Mouse (Mus musculus) stomach, postnatal 0 days (tissue): ENCODE results near the gene Cdh4. TPM values are rescaled to one million over a fixed set of nuclear protein-coding genes. Genes with fewer than 3 reads are reported as not detected.
A peak's percentile ranks its signal among the peaks of the same experiment; 100 is the strongest.

Experiments
- ATAC-seq: fragments of 200-750 bp; cut with Nextera tagmentation; 2 replicates; pipeline ENCODE4 v1.8.0; 2017; ENCODE audit not compliant: low FRiP score, low TSS enrichment
- DNase-seq: peaks from one replicate; pipeline ENCODE4 v3.0.0-alpha.2; 2016; ENCODE audit warnings: low spot score
- H3K27ac ChIP-seq: fragments of 300-500 bp; sonication (generic); replicated peaks from 2 replicates; pipeline ENCODE4 v1.5.1; 2014; ENCODE audit warnings: mild to moderate bottlenecking, control low read depth
- H3K27me3 ChIP-seq: fragments of 300-500 bp; sonication (generic); 2 replicates; pipeline ENCODE4 v1.6.1; 2014; ENCODE audit warnings: low read length; ENCODE audit not compliant: control insufficient read depth, insufficient read depth
- H3K36me3 ChIP-seq: fragments of 300-500 bp; sonication (generic); 2 replicates; pipeline ENCODE4 v1.6.1; 2014; ENCODE audit warnings: low read length, mixed read lengths; ENCODE audit not compliant: control insufficient read depth, insufficient read depth
- H3K4me1 ChIP-seq: fragments of 300-500 bp; sonication (generic); replicated peaks from 2 replicates; pipeline ENCODE4 v1.6.1; 2014; ENCODE audit warnings: antibody characterized with exemption; ENCODE audit not compliant: control insufficient read depth, insufficient read depth
- H3K4me2 ChIP-seq: fragments of 300-500 bp; sonication (generic); replicated peaks from 2 replicates; pipeline ENCODE4 v1.6.1; 2014; ENCODE audit warnings: low read depth, mild to moderate bottlenecking, control low read depth, moderate library complexity
- H3K4me3 ChIP-seq: fragments of 300-500 bp; sonication (generic); 2 replicates; pipeline ENCODE4 v1.5.1; 2014; ENCODE audit warnings: low read depth, low read length, control low read depth
- H3K9ac ChIP-seq: fragments of 300-500 bp; sonication (generic); 2 replicates; pipeline ENCODE4 v1.6.1; 2014; ENCODE audit warnings: mild to moderate bottlenecking, low read length, control low read depth, mixed read lengths
- H3K9me3 ChIP-seq: fragments of 300-500 bp; sonication (generic); 2 replicates; pipeline ENCODE4 v1.6.1; 2016; ENCODE audit warnings: low read length; ENCODE audit not compliant: control insufficient read depth
- CTCF ChIP-seq: IDR thresholded peaks from 2 replicates; pipeline ENCODE4 v1.5.1; 2016; ENCODE audit warnings: antibody characterized with exemption, low read depth, mild to moderate bottlenecking, moderate library complexity
- EP300 ChIP-seq: optimal IDR thresholded peaks from 2 replicates; pipeline ENCODE3; 2016; ENCODE audit warnings: antibody characterized with exemption
- WGBS: fragments of 180-500 bp; shearing (Covaris S2); extraction: QIAGEN DNeasy Blood & Tissue Kit; methylation state at CpG from one replicate; pipeline ENCODE4 v1.1.7; 2014; 5-methylcytosine and 5-hydroxymethylcytosine counted together
- polyA plus RNA-seq: library from polyadenylated mRNA; unstranded; fragments of >200 nt; fragmentation: Nextera tagmentation; extraction: Ambion mirVana; gene quantifications from 2 replicates; pipeline ENCODE4 v1.2.1, GENCODE M21; 2015

Gene Cdh4
- polyA plus RNA-seq, 1 experiment from 2014 or later, result 3.1 TPM

DNA sequence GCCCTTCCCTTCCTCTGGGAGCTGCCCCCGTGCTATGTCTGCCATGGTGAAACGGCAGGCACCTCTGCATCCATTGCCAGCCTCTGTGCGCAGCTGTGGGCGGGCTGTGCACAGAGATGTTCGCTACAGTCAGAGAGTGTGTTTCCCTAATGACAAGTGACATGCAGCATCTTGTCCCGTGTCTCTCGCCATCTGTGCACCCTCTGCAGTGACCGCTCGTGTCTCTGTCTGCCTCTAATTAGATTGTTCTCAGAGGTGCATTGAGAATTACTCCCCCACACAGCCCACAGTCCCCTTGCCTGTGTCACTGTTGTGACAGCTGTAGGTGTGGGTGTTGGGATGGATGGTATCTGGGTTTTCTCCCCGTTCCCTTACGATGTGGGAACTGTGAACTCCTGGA lies 410.6 kb downstream of the Cdh4 start:
- Histone ChIP-seq H3K27ac (no peak overlapping the region), H3K9ac (no peak overlapping the region), H3K4me1 (no peaks in the 10 kb centered on the region), H3K9me3 (no peaks in the 10 kb centered on the region), H3K4me2 (no peak overlapping the region), H3K4me3 (no peak overlapping the region), H3K36me3 (no peaks in the 10 kb centered on the region), H3K27me3 (no peaks in the 10 kb centered on the region)
- no peak for TF ChIP-seq EP300
- TF ChIP-seq CTCF, result no peak
- 80% methylated on average over 11 of the region's 11 CpGs for WGBS
- DNase-seq (no peak), ATAC-seq (no peak)

DNA sequence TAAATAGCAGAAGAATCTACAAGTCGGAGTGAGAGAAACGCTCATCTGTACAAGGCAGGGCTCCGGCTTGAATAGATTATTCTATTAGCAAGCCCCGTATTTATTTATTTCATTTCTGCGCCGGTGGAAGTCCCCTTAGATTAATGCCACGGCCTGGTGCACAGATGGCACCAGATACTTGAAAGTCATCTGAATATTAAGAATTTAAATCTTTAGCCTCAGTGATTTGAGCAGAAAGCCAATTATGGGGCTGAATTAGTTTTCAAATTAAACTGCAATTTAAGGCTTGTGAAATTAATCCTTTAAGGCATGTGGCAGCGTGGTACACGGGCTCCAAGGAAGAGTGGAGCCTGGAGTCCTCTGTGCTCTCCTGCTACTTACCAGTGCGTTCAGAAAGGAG lies 411.7 kb downstream of the Cdh4 start:
- Histone ChIP-seq H3K27ac (no peak overlapping the region), H3K9me3 (no peaks in the 10 kb centered on the region), H3K9ac (no peak overlapping the region), H3K36me3 (no peaks in the 10 kb centered on the region), H3K4me3 (no peak overlapping the region), H3K4me1 (no peaks in the 10 kb centered on the region), H3K4me2 (no peak overlapping the region), H3K27me3 (no peaks in the 10 kb centered on the region)
- TF ChIP-seq EP300, result no peak
- TF ChIP-seq CTCF, result no peak
- 77% methylated on average over 10 of the region's 10 CpGs for WGBS
- ATAC-seq (no peak), DNase-seq (no peak)

DNA sequence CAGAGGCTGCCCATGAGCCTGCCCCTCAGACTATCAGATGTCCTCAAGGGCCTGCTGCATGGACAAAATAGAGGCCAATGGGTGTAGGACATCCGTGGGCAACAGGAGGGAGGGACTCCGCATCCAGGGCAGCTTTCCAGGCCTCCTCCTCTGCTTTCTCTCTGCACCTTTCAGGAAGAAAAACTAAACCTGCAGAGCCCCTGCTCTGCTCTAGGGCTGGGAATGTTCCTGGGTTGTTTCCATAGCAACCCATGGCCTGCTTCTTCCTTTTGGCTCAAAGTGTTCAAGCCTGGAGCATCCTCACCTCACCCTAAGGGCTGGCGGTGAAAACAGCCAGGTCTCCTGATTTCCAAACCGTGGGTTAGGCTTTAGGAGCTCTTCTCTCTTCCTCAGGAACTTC lies 414.9 kb downstream of the Cdh4 start:
- TF ChIP-seq CTCF (no peak), EP300 (no peak)
- Histone ChIP-seq H3K4me3 (no peak overlapping the region), H3K27ac (no peak overlapping the region), H3K9me3 (no peaks in the 10 kb centered on the region), H3K36me3 (no peaks in the 10 kb centered on the region), H3K4me1 (no peaks in the 10 kb centered on the region), H3K4me2 (no peak overlapping the region), H3K9ac (no peak overlapping the region), H3K27me3 (no peaks in the 10 kb centered on the region)
- WGBS, result 62% methylated on average over 4 of the region's 4 CpGs
- ATAC-seq, result no peak
- DNase-seq, result no peak

DNA sequence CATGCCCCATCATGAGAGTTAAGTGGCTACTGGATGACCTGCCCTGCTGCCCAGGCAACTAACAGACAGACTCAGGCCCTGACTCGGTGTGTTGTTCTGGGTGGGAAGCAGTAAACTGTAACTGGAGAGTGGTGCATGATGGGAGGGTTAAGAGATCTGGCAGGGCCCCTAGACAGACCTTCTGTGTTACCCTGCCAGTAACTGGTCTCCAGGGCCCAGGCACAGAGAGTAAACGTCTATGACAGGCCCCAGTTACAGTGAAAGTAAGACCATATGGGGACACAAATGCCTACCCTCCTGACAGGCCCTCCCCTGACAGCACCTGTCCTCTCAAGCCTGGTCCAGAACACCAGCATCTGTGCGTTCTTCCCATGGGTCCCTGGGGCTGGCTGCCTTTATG lies 420.4 kb downstream of the Cdh4 start:
- Histone ChIP-seq H3K9ac (no peak overlapping the region), H3K27me3 (no peaks in the 10 kb centered on the region), H3K9me3 (no peaks in the 10 kb centered on the region), H3K36me3 (no peaks in the 10 kb centered on the region), H3K27ac (no peak overlapping the region), H3K4me3 (no peak overlapping the region), H3K4me2 (no peak overlapping the region), H3K4me1 (no peaks in the 10 kb centered on the region)
- DNase-seq (no peak), ATAC-seq (no peak)
- 79% methylated on average over 3 of the region's 3 CpGs for WGBS
- TF ChIP-seq CTCF, result no peak
- TF ChIP-seq EP300, result no peak

DNA sequence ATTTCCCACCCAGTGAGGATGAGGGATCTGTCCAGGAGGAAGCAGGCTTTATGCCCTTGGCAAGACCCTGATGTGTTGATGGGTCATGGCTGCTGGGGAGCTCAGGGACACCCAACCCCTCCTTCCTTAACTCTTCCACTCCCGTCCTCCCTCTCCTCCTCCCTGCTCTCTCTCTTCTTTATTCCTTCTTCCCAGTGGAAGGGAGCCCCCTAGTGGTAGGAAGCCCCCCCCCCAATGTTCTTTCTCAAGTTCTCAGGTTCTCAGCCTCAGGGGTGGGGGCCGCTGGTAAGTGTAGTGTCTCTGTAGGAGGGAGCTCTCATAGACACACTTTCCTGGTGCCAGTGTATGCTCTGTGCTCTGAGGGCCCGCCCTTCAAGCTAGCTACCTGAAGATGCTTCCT lies 421.0 kb downstream of the Cdh4 start:
- H3K27me3 ChIP-seq, result no peaks in the 10 kb centered on the region
- no peaks in the 10 kb centered on the region for H3K9me3 ChIP-seq
- no peaks in the 10 kb centered on the region for H3K36me3 ChIP-seq
- 71% methylated on average over 3 of the region's 3 CpGs for WGBS
- H3K4me1 ChIP-seq, result no peaks in the 10 kb centered on the region
- ATAC-seq (0 out of 2 replicates have a peak, but pooled peaks have one; percentile 40), DNase-seq (no peak)
- no peak overlapping the region for H3K27ac ChIP-seq
- H3K4me2 ChIP-seq, result no peak overlapping the region
- no peak overlapping the region for H3K9ac ChIP-seq
- TF ChIP-seq CTCF, result peak; percentile 73
- TF ChIP-seq EP300, result no peak
- no peak overlapping the region for H3K4me3 ChIP-seq

DNA sequence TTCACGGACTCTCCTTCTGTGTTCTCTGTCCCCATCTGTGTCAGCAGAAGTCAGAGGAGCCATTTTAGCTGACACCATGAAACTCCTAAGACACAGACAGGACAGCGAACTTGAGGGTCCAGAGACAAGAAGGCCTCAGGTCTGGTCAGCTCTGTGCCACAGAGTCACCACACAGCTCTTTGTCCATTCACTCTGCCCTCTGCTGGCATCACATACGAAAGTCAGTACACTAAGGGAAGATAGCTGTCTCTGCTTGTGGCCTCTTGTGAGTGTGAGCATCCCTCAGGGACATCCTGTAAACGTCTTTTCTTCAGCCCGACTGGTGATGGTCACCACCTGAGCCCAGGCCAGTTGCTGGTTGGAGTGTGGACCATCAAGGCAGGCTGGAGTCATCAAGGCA lies 422.9 kb downstream of the Cdh4 start:
- Histone ChIP-seq H3K9ac (no peak overlapping the region), H3K9me3 (no peaks in the 10 kb centered on the region), H3K4me3 (no peak overlapping the region), H3K4me1 (no peaks in the 10 kb centered on the region), H3K4me2 (no peak overlapping the region), H3K27me3 (no peaks in the 10 kb centered on the region), H3K36me3 (no peaks in the 10 kb centered on the region), H3K27ac (no peak overlapping the region)
- DNase-seq, result no peak
- ATAC-seq, result no peak
- TF ChIP-seq CTCF (peak; percentile 60), EP300 (no peak)
- WGBS, result 79% methylated on average over 5 of the region's 5 CpGs
